Mouse (Mus musculus) effector memory CD4-positive, alpha-beta T cell, adult 5 months (primary cell): ENCODE data around the gene Gm29133. TPM values are rescaled to one million over a fixed set of nuclear protein-coding genes. Genes with fewer than 3 reads are reported as not detected.

Experiments used
- polyA plus RNA-seq: library from polyadenylated mRNA; unstranded; fragments of 100-300 nt; shearing (Covaris generic); gene quantifications from one replicate; pipeline ENCODE4 v1.2.1, GENCODE M21; 2017

Gm29133 gene
- polyA plus RNA-seq = not detected

GRCm38 (mm10) chr3:75747897-75748296, at the start of gene Gm29133:
Gene Gm29133, plus strand, starts transcription at chr3:75748197.

Other genes starting within 250 kb of the Gm29133 start
- 191 TPM for gene Pdcd10, start 191.3 kb upstream of the Gm29133 start, polyA plus RNA-seq
- 13.0 TPM for gene Serpini1, start 190.7 kb upstream of the Gm29133 start, polyA plus RNA-seq
- 22.7 TPM for gene Golim4, start 208.8 kb downstream of the Gm29133 start, polyA plus RNA-seq